In genomic region chr16:90736672-90737270, GRCm38 (mm10) we compare ENCODE assay signal across 13 mouse cellular contexts. TPM values are rescaled to one million over a fixed set of nuclear protein-coding genes. Genes with fewer than 3 reads are reported as not detected.
DNase-seq lines count a peak whose midpoint lies in the region; ATAC-seq and TF ChIP-seq lines count a peak whose summit lies in the region.
"Had no signal": no experiment of that assay in that cellular context is flagged by ENCODE, and none has a peak within 500 bp of the region (broad histone marks: within the 10 kb centered on the region; RNA-seq: fewer than 3 reads in every experiment).

No protein-coding gene starts in this region.

- H3K36me3 ChIP-seq in liver, adult 2 months (ENCODE audit: control insufficient read depth, insufficient read depth, low read length): no peaks in the 10 kb centered on the region
- no peaks in the 10 kb centered on the region for H3K36me3 ChIP-seq in embryonic facial prominence, embryonic 10.5 days (replicated peaks)
- no peaks in the 10 kb centered on the region for H3K36me3 ChIP-seq in liver, embryonic 16.5 days (ENCODE audit: control insufficient read depth, insufficient read depth)
- H3K36me3 ChIP-seq: hindbrain, embryonic 15.5 days; midbrain, embryonic 15.5 days; stomach, embryonic 15.5 days had no signal

- 0 out of 2 replicates have a peak, but pooled peaks cover 2% of the 10 kb centered on the region for H3K9me3 ChIP-seq in embryonic facial prominence, embryonic 10.5 days
- no peaks in the 10 kb centered on the region for H3K9me3 ChIP-seq in liver, embryonic 16.5 days (replicated peaks; ENCODE audit: control insufficient read depth, low read length)
- H3K9me3 ChIP-seq: hindbrain, embryonic 15.5 days; midbrain, embryonic 15.5 days; stomach, embryonic 15.5 days had no signal

- peak; percentile 19; the same call in 1 of the 2 replicates for ATAC-seq in liver, embryonic 16.5 days (ENCODE audit: low read depth)
- ATAC-seq: midbrain, embryonic 15.5 days had no signal

- H3K27ac ChIP-seq in liver, adult 2 months (replicated peaks; ENCODE audit: insufficient read depth, low read depth, low read length): peak overlapping the region; percentile 94
- peak overlapping the region; percentile 21; the same call in 1 of the 2 replicates for H3K27ac ChIP-seq in embryonic facial prominence, embryonic 10.5 days (replicated peaks)
- peak overlapping the region; percentile 18; the same call in 1 of the 2 replicates for H3K27ac ChIP-seq in liver, embryonic 16.5 days (ENCODE audit: low read length)
- H3K27ac ChIP-seq in cerebellum, adult 2 months (ENCODE audit: insufficient read depth, low read length): no peak overlapping the region
- H3K27ac ChIP-seq: hindbrain, embryonic 15.5 days; midbrain, embryonic 15.5 days; stomach, embryonic 15.5 days had no signal

- H3K79me2 ChIP-seq in liver, adult 2 months (ENCODE audit: control insufficient read depth, insufficient read depth, low read length): peaks cover 3% of the 10 kb centered on the region; the same call in 1 of the 2 replicates

- no peak overlapping the region for H3K4me2 ChIP-seq in liver, embryonic 16.5 days (ENCODE audit: low read depth, low read length)
- H3K4me2 ChIP-seq: hindbrain, embryonic 15.5 days; midbrain, embryonic 15.5 days; stomach, embryonic 15.5 days had no signal

- peak; percentile 95 for DNase-seq in liver, adult 2 months (ENCODE audit: extremely low read depth, low read depth, low spot score)
- no peak for DNase-seq in liver
- DNase-seq in adrenal gland, adult 2 months: peak; percentile 91
- no peak for DNase-seq in embryonic facial prominence, embryonic 10.5 days (ENCODE audit: low spot score)
- DNase-seq in cerebellum, adult 2 months: no peak
- DNase-seq in layer of hippocampus, adult 9-11 months: no peak
- DNase-seq: cerebellum, postnatal 14 days; left cerebral cortex, postnatal 4 days had no signal

- WGBS in liver, adult 2 months: 15% methylated on average over 10 of the region's 10 CpGs
- WGBS in embryonic facial prominence, embryonic 10.5 days: 71% methylated on average over 10 of the region's 10 CpGs
- WGBS in liver, embryonic 16.5 days (ENCODE audit: insufficient replicate concordance): 49% methylated on average over 10 of the region's 10 CpGs
- 70% methylated on average over 10 of the region's 10 CpGs for WGBS in cerebellum, adult 2 months

- peaks cover 17% of the 10 kb centered on the region for H3K4me1 ChIP-seq in liver, adult 2 months (ENCODE audit: control insufficient read depth, insufficient read depth, low read length)
- peaks cover 14% of the 10 kb centered on the region for H3K4me1 ChIP-seq in embryonic facial prominence, embryonic 10.5 days
- peaks cover 22% of the 10 kb centered on the region for H3K4me1 ChIP-seq in liver, embryonic 16.5 days (ENCODE audit: control insufficient read depth, low read depth, low read length)
- H3K4me1 ChIP-seq in cerebellum, adult 2 months (ENCODE audit: control insufficient read depth, insufficient read depth, low read length): no peaks in the 10 kb centered on the region
- H3K4me1 ChIP-seq: stomach, embryonic 15.5 days had no signal

- no peak overlapping the region for H3K4me3 ChIP-seq in liver, adult 2 months (ENCODE audit: insufficient read depth, low read depth, low read length)
- no peak overlapping the region for H3K4me3 ChIP-seq in embryonic facial prominence, embryonic 10.5 days
- H3K4me3 ChIP-seq in liver, embryonic 16.5 days (ENCODE audit: low read depth, low read length): no peak overlapping the region
- H3K4me3 ChIP-seq in cerebellum, adult 2 months (replicated peaks; ENCODE audit: insufficient read depth, low read depth, low read length): no peak overlapping the region
- H3K4me3 ChIP-seq: hindbrain, embryonic 15.5 days; midbrain, embryonic 15.5 days; stomach, embryonic 15.5 days had no signal

- H3K9ac ChIP-seq in liver, adult 2 months (ENCODE audit: low read depth, low read length): peak overlapping the region; percentile 58
- H3K9ac ChIP-seq in liver, embryonic 16.5 days (ENCODE audit: low read depth, low read length): no peak overlapping the region
- H3K9ac ChIP-seq: hindbrain, embryonic 15.5 days; midbrain, embryonic 15.5 days; stomach, embryonic 15.5 days had no signal

- no peaks in the 10 kb centered on the region for H3K27me3 ChIP-seq in liver, adult 2 months (ENCODE audit: control insufficient read depth, insufficient read depth, low read length)
- no peaks in the 10 kb centered on the region for H3K27me3 ChIP-seq in embryonic facial prominence, embryonic 10.5 days (replicated peaks; ENCODE audit: low read depth, poor library complexity, severe bottlenecking)
- H3K27me3 ChIP-seq in liver, embryonic 16.5 days (ENCODE audit: control insufficient read depth, insufficient read depth, low read depth, low read length): no peaks in the 10 kb centered on the region
- no peaks in the 10 kb centered on the region for H3K27me3 ChIP-seq in cerebellum, adult 2 months (ENCODE audit: control insufficient read depth, insufficient read depth, low read length)
- H3K27me3 ChIP-seq: hindbrain, embryonic 15.5 days; midbrain, embryonic 15.5 days; stomach, embryonic 15.5 days had no signal

- TF ChIP-seq CTCF in liver, adult 2 months (IDR thresholded peaks at IDR 0.05; ENCODE audit: low read depth, low read length): no peak
- no peak for TF ChIP-seq CTCF in cerebellum, adult 2 months (IDR thresholded peaks at IDR 0.05; ENCODE audit: borderline replicate concordance, insufficient read depth, low read depth, low read length)

- TF ChIP-seq POLR2A in liver, adult 2 months (IDR thresholded peaks at IDR 0.05; ENCODE audit: extremely low read depth, insufficient read depth, low read length): no peak
- no peak for TF ChIP-seq POLR2A in cerebellum, adult 2 months (IDR thresholded peaks at IDR 0.05; ENCODE audit: borderline replicate concordance, insufficient read depth, low read length)

RNA-seq across cellular contexts. Expression of gene Mrap, which starts 1.2 kb away (rescaled TPM):
- total RNA-seq in liver, adult 2 months (2014; rRNA removed): 60.5 and 66.8 TPM in 2 replicates
- 173 and 201 TPM in 2 replicates for polyA plus RNA-seq in liver, adult 2 months (2012; rRNA removed)
- 1,000 to 10,000 TPM in 1 of 2 experiments, 100 to 1,000 TPM in 1; 258 to 1,165 TPM for total RNA-seq in adrenal gland, adult 2 months (2021)
- 893 and 899 TPM in 2 replicates for polyA plus RNA-seq in adrenal gland, adult 2 months (2012; rRNA removed)
- 1.2 and 2.4 TPM in 2 replicates for polyA plus RNA-seq in embryonic facial prominence, embryonic 10.5 days (2016; fragmentation: Nextera tagmentation; extraction: Ambion mirVana)
- 24.2 and 25.0 TPM in 2 replicates for polyA plus RNA-seq in liver, embryonic 16.5 days (2015; fragmentation: Nextera tagmentation; extraction: Ambion mirVana)
- 0.13 and 0.51 TPM in 2 replicates for polyA plus RNA-seq in cerebellum, adult 2 months (2012; rRNA removed)
- total RNA-seq: left cerebral cortex, postnatal 4 days had no signal
- polyA plus RNA-seq: neural tube, embryonic 14.5 days had no signal

RNA-seq across cellular contexts. Expression of gene Mis18a, which starts 9.6 kb away (rescaled TPM):
- 4.2 and 4.3 TPM in 2 replicates for total RNA-seq in liver, adult 2 months (2014; rRNA removed)
- polyA plus RNA-seq in liver, adult 2 months (2012; rRNA removed): 3.1 and 4.2 TPM in 2 replicates
- 1 to 10 TPM; 2.8 to 3.7 TPM for total RNA-seq in adrenal gland, adult 2 months (2021)
- polyA plus RNA-seq in adrenal gland, adult 2 months (2012; rRNA removed): 3.9 and 5.0 TPM in 2 replicates
- polyA plus RNA-seq in embryonic facial prominence, embryonic 10.5 days (2016; fragmentation: Nextera tagmentation; extraction: Ambion mirVana): 99.0 and 103 TPM in 2 replicates
- 29.6 and 39.1 TPM in 2 replicates for polyA plus RNA-seq in liver, embryonic 16.5 days (2015; fragmentation: Nextera tagmentation; extraction: Ambion mirVana)
- 6.5 and 8.6 TPM in 2 replicates for polyA plus RNA-seq in cerebellum, adult 2 months (2012; rRNA removed)

Comparison
In these comparisons a context has a peak if more than half of its experiments do, and no peak if none do; other contexts are left out.
1. DNase-seq: peak in liver, adult 2 months (single experiment) and adrenal gland, adult 2 months (single experiment); none in liver (single experiment), embryonic facial prominence, embryonic 10.5 days (single experiment), cerebellum, adult 2 months (0 of 2) and layer of hippocampus, adult 9-11 months (single experiment).